Mouse (Mus musculus) hindbrain, embryonic 15.5 days (tissue): ENCODE data around the gene 3110082I17Rik. TPM values are rescaled to one million over a fixed set of nuclear protein-coding genes. Genes with fewer than 3 reads are reported as not detected.
A peak's percentile ranks its signal among the peaks of the same experiment; 100 is the strongest.
"Not testable (repeated sequence)": the region's sequence is repeated elsewhere in the genome, so short reads cannot be mapped to it uniquely, and the experiment has no call there.

ENCODE experiments used
- ATAC-seq: fragments of 200-750 bp; cut with Nextera tagmentation; 2 replicates; pipeline ENCODE4 v1.8.0; 2017; ENCODE audit warnings: low read depth, moderate number of reproducible peaks, moderate TSS enrichment; ENCODE audit not compliant: low FRiP score
- H3K27ac ChIP-seq: fragments of 300-500 bp; sonication (generic); replicated peaks from 2 replicates; pipeline ENCODE4 v1.5.1; 2015; ENCODE audit warnings: mild to moderate bottlenecking, inconsistent platforms
- H3K27me3 ChIP-seq: fragments of 300-500 bp; sonication (generic); 2 replicates; pipeline ENCODE4 v1.6.1; 2015; ENCODE audit warnings: control low read depth, inconsistent platforms
- H3K36me3 ChIP-seq: fragments of 300-500 bp; sonication (generic); 2 replicates; pipeline ENCODE4 v1.6.1; 2015; ENCODE audit warnings: control low read depth, inconsistent platforms
- H3K4me1 ChIP-seq: fragments of 300-500 bp; sonication (generic); replicated peaks from 2 replicates; pipeline ENCODE4 v1.6.1; 2015; ENCODE audit warnings: control low read depth, inconsistent platforms
- H3K4me2 ChIP-seq: fragments of 300-500 bp; sonication (generic); 2 replicates; pipeline ENCODE4 v1.6.1; 2015; ENCODE audit warnings: moderate library complexity, mild to moderate bottlenecking, inconsistent platforms
- H3K4me3 ChIP-seq: fragments of 300-500 bp; sonication (generic); 2 replicates; pipeline ENCODE4 v1.5.1; 2015; ENCODE audit warnings: mild to moderate bottlenecking, inconsistent platforms
- H3K9ac ChIP-seq: fragments of 300-500 bp; sonication (generic); 2 replicates; pipeline ENCODE4 v1.6.1; 2015; ENCODE audit warnings: inconsistent platforms
- H3K9me3 ChIP-seq: fragments of 300-500 bp; sonication (generic); 2 replicates; pipeline ENCODE4 v1.6.1; 2016; ENCODE audit warnings: control low read depth, inconsistent platforms
- WGBS: fragments of 180-500 bp; shearing (Covaris S2); methylation state at CpG from one replicate; pipeline ENCODE4 v1.1.7; 2015; 5-methylcytosine and 5-hydroxymethylcytosine counted together
- polyA plus RNA-seq: library from polyadenylated mRNA; unstranded; fragments of >200 nt; fragmentation: Nextera tagmentation; extraction: Ambion mirVana; gene quantifications from 2 replicates; pipeline ENCODE4 v1.2.1, GENCODE M21; 2015

Gene 3110082I17Rik
- polyA plus RNA-seq, 1 experiment from 2014 or later: 17.9 TPM

DNA sequence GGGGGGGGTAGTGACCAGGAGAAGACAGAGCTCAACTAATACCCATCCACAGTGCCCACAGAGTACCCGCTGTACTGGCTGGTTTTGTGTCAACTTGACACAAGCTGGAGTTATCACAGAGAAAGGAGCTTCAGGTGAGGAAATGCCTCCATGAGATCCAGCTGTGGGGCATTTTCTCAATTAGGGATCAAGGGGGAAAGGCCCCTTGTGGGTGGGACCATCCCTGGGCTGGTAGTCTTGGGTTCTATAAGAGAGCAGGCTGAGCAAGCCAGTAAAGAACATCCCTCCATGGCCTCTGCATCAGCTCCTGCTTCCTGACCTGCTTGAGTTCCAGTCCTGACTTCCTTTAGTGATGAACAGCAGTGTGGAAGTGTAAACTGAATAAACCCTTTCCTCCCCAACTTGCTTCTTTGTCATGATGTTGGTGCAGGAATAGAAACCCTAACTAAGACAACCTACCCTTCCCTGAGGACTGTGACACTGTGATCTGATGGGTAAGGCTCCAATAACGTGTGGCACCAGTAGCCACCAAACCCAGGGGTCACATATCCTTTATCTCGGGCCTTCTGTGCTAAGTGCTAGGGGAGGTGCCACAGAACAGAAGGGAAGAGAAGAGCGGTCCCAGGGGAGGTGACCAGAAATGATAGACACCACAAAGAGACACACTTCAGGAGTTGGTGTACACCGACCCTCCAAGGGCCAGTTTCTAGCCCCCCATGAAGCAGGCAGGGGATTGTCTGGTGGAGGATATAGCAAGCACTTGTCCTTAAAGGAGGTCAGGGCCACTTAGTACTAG, 69.8 kb downstream of the 3110082I17Rik start:
- H3K9ac ChIP-seq, H3K27me3 ChIP-seq, H3K36me3 ChIP-seq, H3K4me2 ChIP-seq, ATAC-seq, H3K4me3 ChIP-seq, H3K9me3 ChIP-seq: not testable (repeated sequence)
- WGBS: 76% methylated on average over 5 of the region's 5 CpGs
- Histone ChIP-seq H3K4me1 (peaks cover 48% of the 10 kb centered on the region), H3K27ac (peak overlapping the region; percentile 51; the same call in 1 of the 2 replicates)

DNA sequence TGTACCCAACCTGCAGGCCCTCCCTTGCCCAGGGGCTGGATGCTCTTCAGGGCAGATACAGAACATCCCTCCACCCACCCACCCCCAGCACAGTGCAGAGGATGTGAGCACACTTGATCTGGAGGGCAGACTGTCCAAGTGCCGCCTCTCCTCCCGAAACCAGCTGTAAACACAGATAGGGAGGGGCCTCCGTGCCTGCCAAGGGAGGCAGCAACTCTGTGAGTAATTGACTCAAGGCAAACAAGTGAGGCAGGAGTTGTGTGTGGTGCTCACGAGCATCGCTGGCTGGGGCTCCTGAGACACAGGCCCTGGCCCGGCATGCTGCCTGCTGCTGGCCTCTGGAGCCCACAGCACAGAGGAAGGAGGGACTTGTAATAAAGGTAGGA, 70.7 kb downstream of the 3110082I17Rik start:
- H3K4me2 ChIP-seq: no peak overlapping the region

DNA sequence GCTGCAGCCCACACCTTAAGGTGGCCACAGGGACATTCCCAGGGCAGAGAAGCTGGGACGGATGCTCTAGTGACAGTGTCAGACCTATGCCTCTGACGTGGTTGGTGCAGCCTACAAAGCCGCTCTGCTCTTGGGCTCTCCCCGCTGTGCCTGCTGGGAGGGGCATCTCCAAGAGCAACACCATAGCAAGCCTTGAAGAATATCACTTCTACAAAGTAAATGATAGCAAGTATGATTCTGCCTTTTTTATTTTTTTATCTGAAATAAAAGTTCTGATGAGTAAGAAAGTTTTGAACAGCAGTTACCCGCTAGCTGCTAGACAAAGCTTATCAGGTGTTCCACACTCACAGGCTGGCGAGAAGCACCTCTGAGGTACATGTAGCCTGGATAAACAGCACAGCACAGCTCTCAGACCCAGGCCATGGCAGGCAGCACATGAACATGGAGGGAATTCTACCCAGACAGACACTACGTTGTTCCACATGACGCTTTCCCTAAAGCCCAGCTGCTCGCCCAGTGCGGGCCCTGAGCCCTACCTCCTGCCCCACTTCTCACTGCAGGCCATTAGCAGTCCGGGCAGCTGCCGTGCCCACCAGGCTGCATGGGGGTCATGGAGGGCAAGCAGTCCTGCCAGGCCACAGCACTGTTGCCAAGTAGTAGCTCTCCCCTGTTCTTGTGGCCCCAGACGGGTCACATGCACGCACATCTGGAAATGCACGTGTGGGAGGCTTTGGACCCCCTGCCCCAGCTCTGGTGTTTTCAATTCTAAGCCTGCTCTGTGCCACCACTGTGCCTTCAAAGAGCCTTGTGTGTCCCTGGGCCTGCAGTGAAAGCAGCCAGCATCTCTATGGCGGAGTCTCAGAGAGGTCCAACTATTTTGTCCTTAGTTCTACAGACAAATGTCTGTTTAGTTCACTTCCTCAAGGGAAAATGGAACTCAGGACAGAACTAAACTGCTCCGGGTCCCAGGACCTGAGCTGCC, 71.3 kb downstream of the 3110082I17Rik start:
- WGBS: 70% methylated on average over 17 of the region's 17 CpGs
- Histone ChIP-seq H3K27ac (peak overlapping the region; percentile 80), H3K9ac (no peak overlapping the region), H3K9me3 (no peaks in the 10 kb centered on the region), H3K27me3 (no peaks in the 10 kb centered on the region), H3K36me3 (no peaks in the 10 kb centered on the region), H3K4me1 (peaks cover 48% of the 10 kb centered on the region), H3K4me3 (no peak overlapping the region), H3K4me2 (no peak overlapping the region)
- peak; percentile 57 for ATAC-seq

More for the DNA sequence above, 70.7 kb downstream of the 3110082I17Rik start:
- Histone ChIP-seq H3K4me1 (peaks cover 48% of the 10 kb centered on the region), H3K9ac (no peak overlapping the region), H3K27ac (peak overlapping the region; percentile 80), H3K27me3 (no peaks in the 10 kb centered on the region), H3K36me3 (no peaks in the 10 kb centered on the region), H3K4me3 (no peak overlapping the region), H3K9me3 (no peaks in the 10 kb centered on the region)
- peak; percentile 71 for ATAC-seq
- WGBS: 48% methylated on average over 6 of the region's 6 CpGs

DNA sequence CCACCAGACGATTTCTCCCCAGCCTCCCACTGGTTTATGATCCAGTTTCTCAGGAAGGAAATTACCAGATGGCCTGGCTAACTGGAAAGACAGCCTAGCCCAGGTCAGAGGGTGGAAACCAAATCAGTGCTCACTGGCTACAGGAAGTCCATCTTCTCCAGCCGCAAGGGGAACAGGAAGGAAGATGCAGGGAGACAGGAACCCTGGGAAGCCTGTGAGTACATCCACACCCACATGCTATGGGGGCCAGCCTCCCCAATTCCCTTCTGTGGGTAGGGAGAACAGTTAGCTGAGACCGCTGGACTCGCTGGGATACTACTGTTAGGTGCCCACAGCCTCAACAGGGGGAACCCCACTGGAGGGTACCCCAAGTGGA, 72.1 kb downstream of the 3110082I17Rik start:
- Histone ChIP-seq H3K4me2 (no peak overlapping the region), H3K36me3 (no peaks in the 10 kb centered on the region), H3K27ac (peak overlapping the region; percentile 80), H3K4me1 (peaks cover 50% of the 10 kb centered on the region), H3K27me3 (no peaks in the 10 kb centered on the region), H3K9me3 (no peaks in the 10 kb centered on the region), H3K9ac (no peak overlapping the region), H3K4me3 (no peak overlapping the region)
- no peak for ATAC-seq
- WGBS: 76% methylated on average over 4 of the region's 4 CpGs

DNA sequence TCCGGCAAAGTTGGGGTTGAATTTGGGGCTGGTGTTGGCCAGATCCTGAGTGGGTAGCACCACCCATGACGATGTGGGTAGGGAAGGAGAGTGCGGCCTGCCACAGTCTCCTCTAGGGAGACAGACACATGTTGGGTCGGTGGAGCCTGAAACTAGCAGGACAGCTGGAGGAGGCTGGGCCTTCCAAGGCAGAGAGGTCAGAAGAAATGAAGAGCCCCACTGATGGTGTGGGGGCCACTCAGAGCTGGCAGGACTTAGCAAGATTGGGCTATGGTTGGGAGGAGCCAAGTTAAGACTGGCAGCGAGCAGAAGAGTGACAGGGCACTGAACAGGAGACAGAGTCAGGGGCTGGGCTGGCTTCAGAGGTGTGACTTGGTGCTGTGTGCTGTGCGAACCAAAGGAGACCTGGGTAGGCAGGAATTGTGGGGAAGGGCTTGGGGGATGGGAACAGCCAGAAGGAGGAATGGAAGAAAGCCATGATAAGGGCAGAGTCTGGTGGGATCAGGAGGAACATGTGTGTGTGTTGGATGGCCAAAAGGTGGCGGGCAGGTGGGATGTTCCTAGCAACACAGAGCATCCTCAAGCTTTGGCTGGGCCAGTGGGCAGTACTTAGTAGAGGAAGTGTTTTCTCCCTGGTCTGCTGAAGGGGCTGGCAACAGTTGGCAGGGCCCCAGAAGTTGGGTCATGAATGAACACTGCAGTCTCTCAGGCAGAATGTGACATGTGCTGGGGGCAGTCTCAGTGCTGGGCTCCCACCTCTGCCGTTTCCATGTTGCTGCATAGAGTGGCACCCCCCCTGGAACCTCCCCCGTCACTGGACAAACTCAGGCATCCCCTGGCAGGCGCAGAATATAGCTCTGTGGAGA, 72.8 kb downstream of the 3110082I17Rik start:
- no peak for ATAC-seq
- H3K4me3 ChIP-seq: no peak overlapping the region
- WGBS: 81% methylated on average over 10 of the region's 10 CpGs
- H3K27ac ChIP-seq: peak overlapping the region; percentile 80
- H3K27me3 ChIP-seq: no peaks in the 10 kb centered on the region
- no peak overlapping the region for H3K9ac ChIP-seq
- no peaks in the 10 kb centered on the region for H3K36me3 ChIP-seq
- no peak overlapping the region for H3K4me2 ChIP-seq
- H3K4me1 ChIP-seq: peaks cover 56% of the 10 kb centered on the region
- no peaks in the 10 kb centered on the region for H3K9me3 ChIP-seq

DNA sequence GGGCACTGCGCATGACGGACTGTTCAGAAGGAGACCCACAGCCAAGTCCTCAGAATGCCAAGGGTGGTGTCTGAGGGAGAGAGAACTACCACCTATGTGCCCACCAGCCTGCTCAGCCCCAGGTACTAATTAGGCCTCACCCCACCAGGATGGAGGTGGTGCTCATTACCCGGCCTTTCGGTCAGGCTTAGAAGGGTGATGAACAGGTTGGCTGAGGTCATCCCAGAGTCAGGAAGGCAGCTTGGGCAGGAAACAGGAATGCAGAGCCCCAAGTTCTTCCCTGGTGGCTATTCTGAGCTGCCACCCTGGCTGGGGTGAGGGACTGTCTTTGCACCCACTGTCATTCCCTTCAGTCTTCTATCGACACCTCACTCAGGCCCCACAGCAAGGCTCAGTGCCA, 74.3 kb downstream of the 3110082I17Rik start:
- H3K36me3 ChIP-seq: no peaks in the 10 kb centered on the region
- no peaks in the 10 kb centered on the region for H3K9me3 ChIP-seq
- 96% methylated on average over 5 of the region's 5 CpGs for WGBS
- H3K27me3 ChIP-seq: no peaks in the 10 kb centered on the region
- no peak overlapping the region for H3K4me3 ChIP-seq
- H3K27ac ChIP-seq: no peak overlapping the region
- H3K9ac ChIP-seq: no peak overlapping the region
- H3K4me1 ChIP-seq: peaks cover 54% of the 10 kb centered on the region
- no peak for ATAC-seq
- no peak overlapping the region for H3K4me2 ChIP-seq

DNA sequence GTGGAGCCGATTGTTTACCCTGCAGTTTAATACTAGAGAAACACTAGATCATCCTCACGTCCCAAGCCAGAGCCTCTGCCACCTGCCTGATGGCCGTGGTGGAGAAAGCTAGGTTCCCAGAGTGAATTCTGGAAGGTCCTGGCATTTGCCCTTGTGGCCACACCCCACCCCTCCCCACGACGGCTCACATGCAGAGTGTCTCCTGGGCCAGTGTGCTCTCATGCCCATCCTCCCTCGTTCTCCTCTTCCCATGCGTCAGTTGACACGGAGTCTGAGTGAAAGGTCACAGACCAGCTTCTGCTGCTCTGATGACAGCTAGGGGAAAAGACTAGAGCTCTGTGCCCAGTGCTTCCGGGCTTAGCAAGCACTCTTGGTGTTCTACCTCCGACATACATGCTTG, 75.8 kb downstream of the 3110082I17Rik start:
- Histone ChIP-seq H3K27ac (no peak overlapping the region), H3K9me3 (no peaks in the 10 kb centered on the region), H3K4me1 (peaks cover 57% of the 10 kb centered on the region), H3K36me3 (no peaks in the 10 kb centered on the region), H3K27me3 (no peaks in the 10 kb centered on the region), H3K4me2 (no peak overlapping the region), H3K4me3 (no peak overlapping the region), H3K9ac (no peak overlapping the region)
- ATAC-seq: no peak
- 73% methylated on average over 10 of the region's 10 CpGs for WGBS

DNA sequence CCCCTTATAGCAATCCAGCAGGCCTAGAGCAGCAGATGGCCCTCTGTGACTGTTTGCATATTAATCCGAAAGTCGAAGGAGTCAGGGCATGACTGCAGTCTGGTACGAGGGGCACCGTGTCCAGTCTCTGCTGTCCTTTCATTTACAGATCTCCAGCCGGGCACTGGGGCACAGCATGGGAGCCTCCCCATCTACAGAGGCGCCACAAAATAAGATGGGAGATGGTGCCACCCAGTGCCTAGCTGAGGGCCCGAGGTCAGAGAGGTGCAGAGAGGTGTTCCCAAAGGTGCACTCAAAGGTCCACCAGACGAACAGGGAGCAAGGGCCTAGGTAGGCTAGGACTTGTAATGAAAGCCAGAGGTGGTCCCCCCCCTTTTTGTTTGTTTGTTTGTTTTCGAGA, 77.1 kb downstream of the 3110082I17Rik start:
- WGBS: 62% methylated on average over 9 of the region's 9 CpGs
- Histone ChIP-seq H3K4me1 (peaks cover 54% of the 10 kb centered on the region), H3K4me3 (no peak overlapping the region), H3K9ac (no peak overlapping the region), H3K27ac (peak overlapping the region; percentile 47), H3K4me2 (0 out of 2 replicates have a peak overlapping the region, but pooled peaks have one; percentile 6), H3K36me3 (no peaks in the 10 kb centered on the region), H3K9me3 (no peaks in the 10 kb centered on the region), H3K27me3 (no peaks in the 10 kb centered on the region)
- no peak for ATAC-seq

DNA sequence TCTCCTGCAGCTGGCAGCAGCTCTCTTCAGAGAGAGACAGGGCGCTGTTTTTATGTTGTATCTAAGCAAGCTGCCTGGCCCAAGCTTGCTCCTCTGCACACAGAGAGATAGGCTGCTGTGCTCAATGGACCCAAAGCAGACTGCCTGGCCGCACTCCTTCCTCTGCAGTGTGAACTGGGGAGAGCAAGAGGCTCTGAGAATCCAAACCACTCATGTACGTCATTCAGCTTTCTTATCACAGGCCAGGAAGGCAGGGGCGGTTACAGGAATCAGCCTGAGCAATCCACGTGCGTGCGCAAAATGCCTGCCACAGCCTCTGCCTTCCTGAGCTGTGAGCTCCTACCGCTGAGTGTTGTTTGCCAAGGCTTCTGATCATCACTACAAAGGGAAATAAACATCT, 77.6 kb downstream of the 3110082I17Rik start:
- no peaks in the 10 kb centered on the region for H3K9me3 ChIP-seq
- peaks cover 52% of the 10 kb centered on the region for H3K4me1 ChIP-seq
- H3K4me3 ChIP-seq: no peak overlapping the region
- no peak for ATAC-seq
- H3K27me3 ChIP-seq: no peaks in the 10 kb centered on the region
- 0 out of 2 replicates have a peak overlapping the region, but pooled peaks have one; percentile 6 for H3K4me2 ChIP-seq
- 57% methylated on average over 8 of the region's 8 CpGs for WGBS
- H3K9ac ChIP-seq: peak overlapping the region; percentile 25
- peak overlapping the region; percentile 47 for H3K27ac ChIP-seq
- H3K36me3 ChIP-seq: no peaks in the 10 kb centered on the region

DNA sequence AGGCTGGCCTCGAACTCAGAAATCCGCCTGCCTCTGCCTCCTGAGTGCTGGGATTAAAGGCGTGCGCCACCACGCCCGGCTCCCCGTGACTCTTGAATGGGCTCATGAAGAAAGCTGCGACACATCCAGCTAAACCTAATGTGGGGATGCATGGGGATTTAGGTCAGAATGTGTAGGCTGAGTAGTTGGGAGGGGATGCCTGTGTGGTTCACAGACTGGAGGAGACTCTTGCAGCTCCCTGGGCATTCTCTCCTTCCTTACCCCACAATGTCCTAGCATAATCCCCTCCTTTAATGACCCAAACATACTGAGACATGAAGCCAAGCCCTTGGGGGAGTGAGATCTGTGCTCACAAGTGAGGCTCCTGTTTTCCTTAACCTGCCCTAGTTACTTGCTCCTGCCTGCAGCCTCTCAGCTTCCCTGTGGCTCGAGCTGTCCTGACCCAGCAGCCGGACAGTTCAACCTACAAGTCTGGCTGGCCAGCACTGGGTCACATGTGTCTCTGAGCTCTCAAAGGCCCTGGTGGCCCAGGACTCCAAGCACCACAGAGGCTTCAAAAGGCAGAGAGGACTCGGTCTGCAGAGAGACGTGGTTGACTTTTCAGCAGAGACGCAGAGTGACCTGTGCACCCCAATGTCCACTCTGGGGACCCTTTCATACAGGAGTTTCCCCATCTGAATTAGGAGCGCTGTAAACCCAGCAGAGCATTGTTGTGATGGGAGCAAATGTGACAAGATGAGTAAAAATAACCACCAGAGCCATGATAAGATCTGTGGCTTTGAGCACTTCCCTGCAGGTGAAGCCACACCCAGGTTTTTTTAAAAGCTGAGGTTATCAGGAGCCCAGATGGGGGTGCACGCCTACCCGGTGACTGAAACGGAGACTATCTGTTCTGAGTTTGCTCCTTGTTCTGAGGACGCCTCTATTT, 78.5 kb downstream of the 3110082I17Rik start:
- H3K4me1 ChIP-seq: peaks cover 49% of the 10 kb centered on the region
- H3K27me3 ChIP-seq: no peaks in the 10 kb centered on the region
- no peaks in the 10 kb centered on the region for H3K36me3 ChIP-seq
- no peaks in the 10 kb centered on the region for H3K9me3 ChIP-seq
- peak overlapping the region; percentile 47 for H3K27ac ChIP-seq
- peak overlapping the region; percentile 66; the same call in 1 of the 2 replicates for H3K4me2 ChIP-seq
- ATAC-seq: no peak
- no peak overlapping the region for H3K9ac ChIP-seq
- WGBS: 84% methylated on average over 18 of the region's 18 CpGs
- no peak overlapping the region for H3K4me3 ChIP-seq
